In the genomic region with DNA sequence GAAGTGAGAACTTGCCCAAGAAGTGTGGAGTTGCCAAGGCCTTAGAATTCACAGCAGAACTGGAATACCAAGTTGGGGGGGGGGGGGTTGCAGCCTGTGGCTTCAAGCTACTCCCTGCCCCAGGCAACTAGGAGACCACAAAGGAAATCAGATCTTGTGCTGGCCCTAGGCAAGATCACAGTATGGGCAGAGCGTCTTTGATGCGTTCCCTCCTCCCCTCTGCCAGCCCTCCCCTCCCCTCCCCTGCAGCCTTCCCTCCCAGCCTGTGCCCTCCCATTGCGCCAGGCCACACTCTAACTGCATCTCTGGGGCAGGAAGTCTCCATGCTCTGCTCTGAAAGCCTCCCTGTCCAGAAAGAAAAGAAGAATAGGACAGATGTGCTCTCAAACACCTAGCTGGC, we compare ENCODE assay signal across 21 mouse cellular contexts.
DNase-seq lines count a peak whose midpoint lies in the region; ATAC-seq and TF ChIP-seq lines count a peak whose summit lies in the region.
"Had no signal": no experiment of that assay in that cellular context is flagged by ENCODE, and none has a peak within 500 bp of the region (broad histone marks: within the 10 kb centered on the region; RNA-seq: fewer than 3 reads in every experiment).

No protein-coding gene starts in this region.

- no peaks in the 10 kb centered on the region for H3K4me1 ChIP-seq in liver, embryonic 12.5 days
- H3K4me1 ChIP-seq in embryonic facial prominence, embryonic 15.5 days = 0 out of 2 replicates have a peak, but pooled peaks cover 5% of the 10 kb centered on the region
- peaks cover 4% of the 10 kb centered on the region; the same call in 1 of the 2 replicates for H3K4me1 ChIP-seq in limb, embryonic 12.5 days (replicated peaks)
- H3K4me1 ChIP-seq: forebrain, embryonic 15.5 days; heart, embryonic 13.5 days; hindbrain, embryonic 12.5 days had no signal

- no peak overlapping the region for H3K4me3 ChIP-seq in liver, embryonic 12.5 days
- no peak overlapping the region for H3K4me3 ChIP-seq in embryonic facial prominence, embryonic 15.5 days (replicated peaks)
- no peak overlapping the region for H3K4me3 ChIP-seq in limb, embryonic 12.5 days (replicated peaks)
- H3K4me3 ChIP-seq: forebrain, embryonic 15.5 days; heart, embryonic 13.5 days; hindbrain, embryonic 12.5 days had no signal

- no peak for TF ChIP-seq POLR2A in brain, embryonic 14.5 days (IDR thresholded peaks at IDR 0.05; ENCODE audit: borderline replicate concordance, extremely low read depth, insufficient read depth, insufficient read length, poor library complexity, severe bottlenecking)

- no peak overlapping the region for H3K9ac ChIP-seq in liver, embryonic 12.5 days
- no peak overlapping the region for H3K9ac ChIP-seq in embryonic facial prominence, embryonic 15.5 days
- no peak overlapping the region for H3K9ac ChIP-seq in limb, embryonic 12.5 days (replicated peaks)
- H3K9ac ChIP-seq: forebrain, embryonic 15.5 days; heart, embryonic 13.5 days; hindbrain, embryonic 12.5 days had no signal

- no peak for ATAC-seq in liver, embryonic 12.5 days
- ATAC-seq in embryonic facial prominence, embryonic 15.5 days (ENCODE audit: insufficient number of reproducible peaks, low FRiP score, low TSS enrichment, low read depth) = 0 out of 2 replicates have a peak, but pooled peaks have one; percentile 34
- ATAC-seq in limb, embryonic 12.5 days (ENCODE audit: insufficient number of reproducible peaks, insufficient read depth, low FRiP score, low TSS enrichment, low read depth) = no peak
- ATAC-seq: activated CD4-positive, CD25-positive, alpha-beta regulatory T cell, adult 4 months; forebrain, embryonic 15.5 days; hindbrain, embryonic 16.5 days; inflammation-experienced regulatory T-cells, adult 6 months; Patski had no signal

- H3K36me3 ChIP-seq in liver, embryonic 12.5 days = no peaks in the 10 kb centered on the region
- H3K36me3 ChIP-seq in embryonic facial prominence, embryonic 15.5 days = no peaks in the 10 kb centered on the region
- no peaks in the 10 kb centered on the region for H3K36me3 ChIP-seq in limb, embryonic 12.5 days
- H3K36me3 ChIP-seq: forebrain, embryonic 15.5 days; heart, embryonic 13.5 days; hindbrain, embryonic 12.5 days had no signal

- no peaks in the 10 kb centered on the region for H3K27me3 ChIP-seq in liver, embryonic 12.5 days (replicated peaks)
- H3K27me3 ChIP-seq in embryonic facial prominence, embryonic 15.5 days = no peaks in the 10 kb centered on the region
- no peaks in the 10 kb centered on the region for H3K27me3 ChIP-seq in limb, embryonic 12.5 days
- H3K27me3 ChIP-seq: CH12.LX; forebrain, embryonic 15.5 days; heart, embryonic 13.5 days; hindbrain, embryonic 12.5 days had no signal

- H3K9me3 ChIP-seq in liver, embryonic 12.5 days (replicated peaks) = no peaks in the 10 kb centered on the region
- no peaks in the 10 kb centered on the region for H3K9me3 ChIP-seq in embryonic facial prominence, embryonic 15.5 days (replicated peaks)
- no peaks in the 10 kb centered on the region for H3K9me3 ChIP-seq in limb, embryonic 12.5 days
- H3K9me3 ChIP-seq: forebrain, embryonic 15.5 days; heart, embryonic 13.5 days; hindbrain, embryonic 12.5 days had no signal

- 33% methylated on average over 1 of the region's 3 CpGs for WGBS in liver, embryonic 12.5 days (ENCODE audit: insufficient replicate concordance)
- 20% methylated on average over 2 of the region's 3 CpGs for WGBS in embryonic facial prominence, embryonic 15.5 days
- WGBS in limb, embryonic 12.5 days = 41% methylated on average over 3 of the region's 3 CpGs

- peak; percentile 9 for DNase-seq in liver
- peak; percentile 16 for DNase-seq in brain, embryonic 14.5 days (ENCODE audit: low read depth)
- DNase-seq in retina, embryonic 14.5 days (ENCODE audit: low spot score) = no peak
- DNase-seq in right cerebral cortex, postnatal 25 days = no peak
- no peak for DNase-seq in cerebellum, adult 11 months
- DNase-seq: adrenal gland, postnatal 14 days; cerebellum, adult 9-10 months; cerebellum, postnatal 25 days; gastrocnemius, postnatal 10 days; heart, postnatal 36 days had no signal

- H3K4me2 ChIP-seq in liver, embryonic 12.5 days = no peak overlapping the region
- no peak overlapping the region for H3K4me2 ChIP-seq in embryonic facial prominence, embryonic 15.5 days (replicated peaks)
- H3K4me2 ChIP-seq in limb, embryonic 12.5 days = no peak overlapping the region
- H3K4me2 ChIP-seq: forebrain, embryonic 15.5 days; heart, embryonic 13.5 days; hindbrain, embryonic 12.5 days had no signal

- H3K27ac ChIP-seq in liver, embryonic 12.5 days = no peak overlapping the region
- no peak overlapping the region for H3K27ac ChIP-seq in embryonic facial prominence, embryonic 15.5 days (replicated peaks)
- 0 out of 2 replicates have a peak overlapping the region, but pooled peaks have one; percentile 7 for H3K27ac ChIP-seq in limb, embryonic 12.5 days
- H3K27ac ChIP-seq: forebrain, embryonic 15.5 days; heart, embryonic 13.5 days; hindbrain, embryonic 12.5 days had no signal

- no peak for TF ChIP-seq CTCF in brain, embryonic 14.5 days (IDR thresholded peaks at IDR 0.05; ENCODE audit: borderline replicate concordance, extremely low read depth, insufficient read depth, insufficient read length)

Comparison
In these comparisons a context has a peak if more than half of its experiments do, and no peak if none do; other contexts are left out.
1. DNase-seq: peak in liver (single experiment) and brain, embryonic 14.5 days (single experiment); none in retina, embryonic 14.5 days (single experiment), right cerebral cortex, postnatal 25 days (single experiment) and cerebellum, adult 11 months (single experiment).